Mouse (Mus musculus) olfactory bulb, adult 2 months (tissue): ENCODE results near the gene Fgf8.

Source experiments
- CTCF ChIP-seq: fragments of 200-500 bp; IDR thresholded peaks from 2 replicates; pipeline ENCODE4 v1.5.1; 2012; ENCODE audit warnings: low read depth, mild to moderate bottlenecking, low read length, moderate library complexity; ENCODE audit not compliant: insufficient read depth
- POLR2A ChIP-seq: fragments of 200-500 bp; IDR thresholded peaks from 2 replicates; pipeline ENCODE4 v1.6.1; 2012; ENCODE audit warnings: mild to moderate bottlenecking, low read depth, low read length, moderate library complexity; ENCODE audit not compliant: insufficient read depth

DNA sequence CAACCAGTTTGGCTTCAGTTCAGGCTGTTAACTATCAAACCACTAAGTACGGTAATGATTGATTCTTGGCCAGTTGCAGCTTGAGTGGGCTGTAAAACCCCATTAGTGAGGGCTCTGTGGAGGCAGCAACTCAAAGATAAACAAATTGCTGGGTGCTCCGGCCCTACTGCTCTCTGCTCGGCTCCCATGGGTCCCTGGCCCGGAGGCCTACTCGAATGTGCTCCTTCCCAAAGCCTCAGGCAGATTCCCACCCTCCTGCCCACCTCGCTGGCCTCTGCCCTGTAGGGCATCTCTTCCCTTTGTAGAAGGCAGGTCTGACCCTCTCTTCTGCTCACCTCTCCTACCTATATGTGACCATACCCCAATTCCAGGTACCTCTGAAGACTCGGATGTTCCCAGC lies 8.0 kb downstream of the Fgf8 start:
- TF ChIP-seq CTCF (no peak), POLR2A (no peak)
